Mouse (Mus musculus) right cerebral cortex, postnatal 4 days (tissue): ENCODE results near the gene AC109138.7.
A peak's percentile ranks its signal among the peaks of the same experiment; 100 is the strongest.

Source experiments
- DNase-seq: peaks from one replicate; pipeline ENCODE4 v3.0.0-alpha.2; 2022

AC109138.7 gene

DNA sequence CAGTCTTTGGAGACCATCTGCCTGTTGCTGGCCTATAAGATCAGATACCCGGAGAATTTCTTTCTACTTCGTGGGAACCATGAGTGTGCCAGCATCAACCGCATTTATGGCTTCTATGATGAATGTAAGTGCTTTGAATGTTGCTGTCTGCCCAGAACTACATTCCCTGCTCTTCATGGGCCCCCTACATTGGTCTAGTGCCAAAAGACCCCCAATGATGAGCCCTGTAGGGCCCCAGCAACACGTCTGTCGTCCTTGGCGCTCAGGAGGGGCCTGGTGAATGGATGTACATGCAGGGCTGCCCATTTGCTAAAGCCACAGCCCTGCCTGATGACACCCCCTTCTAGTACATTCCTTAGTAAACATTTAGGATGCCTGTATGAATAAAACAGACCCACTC lies 21.0 kb upstream of the AC109138.7 start:
- no peak for DNase-seq

DNA sequence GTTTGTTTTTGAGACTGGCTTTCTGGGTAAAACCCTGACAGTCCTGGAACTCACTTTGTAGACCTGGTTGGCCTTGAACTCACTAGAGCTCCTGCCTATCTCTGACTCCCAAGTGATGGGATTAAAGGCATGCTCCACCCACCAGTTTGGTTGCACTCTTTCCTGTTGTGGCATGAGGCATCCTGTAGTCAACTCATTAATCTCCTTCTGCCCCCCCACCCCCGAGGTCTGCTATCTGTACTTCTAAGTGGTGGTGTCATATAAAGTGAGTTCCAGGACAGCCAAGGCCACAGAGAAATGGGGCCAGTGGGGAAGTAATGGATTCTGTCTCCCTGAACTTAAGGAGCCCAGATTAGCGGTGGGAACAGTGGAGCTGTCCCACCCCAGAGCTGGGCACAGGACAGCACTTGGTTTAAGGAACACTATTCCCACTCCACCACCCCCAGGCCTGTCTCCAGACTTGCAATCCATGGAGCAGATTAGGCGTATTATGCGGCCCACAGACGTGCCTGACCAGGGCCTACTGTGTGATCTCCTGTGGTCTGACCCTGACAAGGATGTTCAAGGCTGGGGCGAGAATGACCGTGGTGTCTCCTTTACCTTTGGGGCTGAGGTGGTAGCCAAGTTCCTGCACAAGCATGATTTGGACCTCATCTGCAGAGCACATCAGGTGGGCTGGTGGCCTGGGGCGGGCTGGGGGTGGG lies 20.0 kb upstream of the AC109138.7 start:
- no peak for DNase-seq

DNA sequence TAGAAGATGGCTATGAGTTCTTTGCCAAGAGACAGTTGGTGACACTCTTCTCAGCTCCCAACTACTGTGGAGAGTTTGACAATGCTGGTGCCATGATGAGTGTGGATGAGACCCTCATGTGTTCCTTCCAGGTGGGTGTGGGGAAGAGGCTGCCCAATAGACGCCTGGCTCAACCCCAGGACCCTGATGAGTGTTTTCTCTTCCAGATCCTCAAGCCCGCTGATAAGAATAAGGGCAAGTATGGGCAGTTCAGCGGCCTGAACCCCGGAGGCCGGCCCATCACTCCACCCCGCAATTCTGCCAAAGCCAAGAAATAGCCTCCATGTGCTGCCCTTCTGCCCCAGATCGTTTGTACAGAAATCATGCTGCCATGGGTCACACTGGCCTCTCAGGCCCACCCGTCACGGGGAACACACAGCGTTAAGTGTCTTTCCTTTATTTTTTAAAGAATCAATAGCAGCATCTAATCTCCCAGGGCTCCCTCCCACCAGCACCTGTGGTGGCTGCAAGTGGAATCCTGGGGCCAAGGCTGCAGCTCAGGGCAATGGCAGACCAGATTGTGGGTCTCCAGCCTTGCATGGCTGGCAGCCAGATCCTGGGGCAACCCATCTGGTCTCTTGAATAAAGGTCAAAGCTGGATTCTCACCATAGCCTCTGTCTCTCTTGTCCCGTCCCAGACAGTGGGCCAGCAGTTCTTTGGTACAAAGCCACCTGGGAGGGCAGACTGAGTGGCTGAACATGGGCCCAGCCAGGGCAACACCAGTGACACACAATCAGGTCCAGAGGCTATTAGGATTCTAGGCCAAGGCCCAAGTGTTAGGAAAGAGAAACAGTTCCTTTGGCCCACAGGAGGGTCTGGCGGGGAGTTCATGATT lies 19.1 kb upstream of the AC109138.7 start:
- DNase-seq, result no peak

DNA sequence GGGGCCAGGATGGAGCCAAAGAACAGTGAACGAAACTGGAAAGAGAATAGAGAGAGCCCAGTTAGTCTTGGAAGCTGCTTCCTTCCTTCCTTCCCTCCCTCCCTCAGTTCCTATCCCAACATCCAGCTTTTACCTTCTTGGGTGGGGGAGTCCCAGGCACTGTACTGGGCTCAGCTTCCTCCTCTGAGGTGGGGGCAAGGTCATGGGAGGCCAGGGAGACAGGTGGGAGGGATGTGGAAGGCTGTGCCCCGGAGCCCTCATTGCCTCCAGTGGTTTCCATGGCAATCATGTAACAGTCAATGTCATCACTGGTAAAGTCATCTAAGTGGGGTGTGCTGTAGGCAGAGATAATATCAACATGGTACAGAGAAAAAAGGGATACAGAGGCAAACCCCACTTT lies 18.1 kb upstream of the AC109138.7 start:
- DNase-seq, result no peak

DNA sequence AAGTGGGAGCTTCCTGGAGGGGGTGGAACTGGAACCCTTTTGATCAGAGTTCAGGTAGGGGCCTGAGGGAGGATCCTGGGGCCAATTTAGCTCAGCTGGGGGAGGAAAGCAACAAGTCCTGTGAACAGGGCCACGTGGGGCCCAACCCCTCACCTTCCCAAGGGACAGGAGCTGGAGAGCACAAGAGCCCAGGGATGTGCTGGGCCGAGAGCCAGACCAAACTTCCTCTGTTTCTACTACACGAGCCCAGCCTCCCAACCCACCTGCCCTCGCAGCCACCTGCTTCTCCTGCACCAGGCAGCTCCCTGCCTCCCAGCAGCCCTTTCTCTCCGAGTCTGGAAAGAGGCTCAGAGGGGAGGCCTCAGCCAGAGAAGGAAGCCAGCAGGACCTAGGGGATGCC lies 17.6 kb upstream of the AC109138.7 start:
- no peak for DNase-seq

DNA sequence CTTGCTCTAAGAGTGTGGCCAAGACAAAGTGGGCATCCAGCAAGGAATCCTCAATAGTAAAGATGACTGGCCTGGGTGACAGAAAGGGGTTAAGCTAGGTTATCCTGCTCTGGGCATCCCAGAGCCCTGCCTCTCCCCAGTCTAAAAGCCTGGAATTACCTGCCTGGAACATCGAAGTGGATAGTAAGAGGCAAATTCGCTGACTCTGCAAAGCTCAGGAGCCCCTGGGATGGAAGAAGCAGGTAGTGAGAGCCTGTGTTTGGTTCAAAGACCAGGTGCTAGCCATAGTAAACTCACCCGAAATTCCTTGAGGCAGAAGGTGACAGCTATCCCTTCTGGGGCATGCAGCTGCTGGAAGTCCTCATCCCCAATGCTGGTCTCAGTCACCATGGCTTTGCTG lies 17.0 kb upstream of the AC109138.7 start:
- DNase-seq, result no peak

DNA sequence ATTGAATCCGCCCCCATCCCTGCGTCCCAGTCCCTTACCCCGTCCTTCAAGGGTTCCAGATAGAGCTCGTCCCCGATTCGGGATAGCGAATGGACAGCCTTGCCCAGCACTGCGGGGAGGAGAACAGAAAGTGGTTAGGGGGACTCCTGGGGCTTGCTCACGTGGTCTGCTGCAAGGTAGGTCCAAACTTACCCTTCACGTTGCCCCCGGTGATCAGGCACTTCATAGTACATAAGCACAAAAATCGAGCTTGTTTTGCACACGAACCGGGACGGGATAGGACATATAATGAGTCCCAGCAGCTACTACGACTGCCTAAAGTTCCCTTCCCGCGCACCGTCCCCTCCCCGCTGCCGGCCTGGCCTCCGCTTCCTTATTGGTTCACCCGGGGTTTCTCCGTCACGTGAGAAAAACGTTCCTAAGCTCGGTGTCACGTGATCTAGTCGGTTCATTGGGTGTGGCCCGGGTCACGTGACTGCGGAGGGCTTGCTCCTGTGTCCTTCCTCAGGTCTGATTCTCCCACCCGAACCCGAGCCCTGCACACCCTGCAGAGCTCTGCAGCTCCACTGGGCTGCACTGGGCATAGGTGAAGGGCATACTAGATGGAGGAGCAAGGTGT lies 12.8 kb upstream of the AC109138.7 start, which contains the start of gene Rad9a:
Rad9a (minus strand) TSS at position 372 of the 619 bp plus-strand sequence.
- peak; percentile 94 for DNase-seq

DNA sequence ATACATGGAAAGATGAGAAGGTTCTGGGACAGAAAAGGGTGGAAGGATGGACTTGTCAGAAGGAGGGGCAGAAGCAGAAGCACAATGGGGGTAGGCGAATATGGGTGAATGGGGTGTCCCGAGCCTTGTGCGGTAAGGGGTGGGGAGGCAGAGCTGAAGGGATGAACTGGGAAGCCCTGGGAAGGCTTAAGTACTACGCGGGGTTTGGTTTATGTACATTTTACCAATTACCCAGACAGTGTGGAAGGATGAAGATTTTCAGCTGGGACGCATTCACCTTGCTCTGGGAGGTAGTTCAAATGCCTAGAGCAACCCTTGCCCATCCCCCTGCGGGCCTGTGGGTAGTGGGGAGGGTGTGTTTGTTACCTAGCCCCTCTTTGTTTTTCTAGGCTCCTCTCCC lies 12.0 kb upstream of the AC109138.7 start:
- DNase-seq, result no peak

DNA sequence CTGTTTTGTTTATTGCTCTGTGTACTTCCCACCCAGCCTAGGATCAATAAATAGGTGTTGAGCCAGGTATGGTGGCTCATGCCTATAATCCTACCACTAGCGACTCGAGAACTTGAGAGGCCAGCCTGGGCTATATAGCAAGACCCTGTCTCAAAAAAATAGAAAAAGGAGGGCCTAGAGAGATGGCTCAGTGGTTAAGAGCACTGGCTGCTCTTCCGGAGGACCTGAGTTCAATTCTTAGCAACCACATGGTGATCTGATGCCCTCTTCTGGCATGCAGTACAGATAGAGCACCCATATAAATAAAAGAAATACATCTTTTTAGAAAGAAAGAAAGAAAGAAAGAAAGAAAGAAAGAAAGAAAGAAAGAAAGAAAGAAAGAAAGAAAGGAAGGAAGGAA lies 11.0 kb upstream of the AC109138.7 start:
- no peak for DNase-seq

DNA sequence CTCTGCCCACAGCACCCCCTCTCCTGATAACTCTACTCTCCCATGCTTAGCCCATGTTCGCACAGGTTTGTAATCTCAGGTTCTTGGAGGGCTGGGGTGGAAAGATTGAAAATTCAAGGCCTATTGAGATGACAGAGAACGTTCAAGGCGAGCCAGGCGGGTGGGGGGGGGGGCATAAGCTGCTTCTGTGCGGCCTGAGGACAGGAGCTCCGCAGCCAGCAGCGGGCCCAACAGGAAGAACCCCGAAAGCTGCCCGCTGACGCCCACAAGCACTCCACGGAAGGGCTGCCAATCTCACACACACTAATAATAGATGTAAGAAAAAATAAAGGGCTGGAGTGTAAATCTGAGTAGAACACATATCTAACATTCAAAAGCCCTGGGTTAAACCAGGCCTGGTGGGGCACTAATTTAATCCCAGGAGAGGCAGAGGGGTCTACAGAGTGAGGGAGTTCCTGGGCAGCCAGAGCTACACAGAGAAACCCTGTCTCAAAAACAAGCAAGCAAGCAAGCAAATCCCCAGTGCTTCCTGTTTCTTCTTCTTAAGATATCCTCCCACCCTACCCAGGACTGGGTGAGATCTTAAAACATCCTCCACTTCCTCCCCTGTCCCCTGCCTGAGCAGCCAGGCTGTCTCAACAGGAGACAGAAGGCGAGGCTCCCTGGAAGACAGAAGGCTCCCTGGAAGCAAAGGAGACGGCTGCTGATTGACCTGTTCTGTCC lies 10.4 kb upstream of the AC109138.7 start:
- no peak for DNase-seq

DNA sequence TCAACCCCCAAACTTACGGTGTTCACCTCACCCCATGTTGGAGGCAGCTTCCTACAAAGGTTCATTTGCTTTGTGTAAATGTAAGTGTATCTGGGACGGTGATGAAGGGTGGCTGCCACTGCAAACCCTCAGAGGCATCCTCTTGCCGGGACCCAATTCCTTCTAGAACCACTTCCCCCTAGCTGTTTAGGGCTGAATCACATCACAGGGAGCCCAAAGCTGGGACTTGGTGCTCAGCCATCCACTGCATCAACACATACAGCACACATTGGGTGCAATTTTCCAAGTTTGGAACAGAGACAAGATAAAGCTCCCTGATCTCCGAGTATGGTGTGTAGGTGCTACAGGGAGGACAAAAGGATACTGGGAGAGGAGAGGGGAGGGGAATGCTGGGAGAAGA lies 9.3 kb upstream of the AC109138.7 start:
- DNase-seq, result no peak

DNA sequence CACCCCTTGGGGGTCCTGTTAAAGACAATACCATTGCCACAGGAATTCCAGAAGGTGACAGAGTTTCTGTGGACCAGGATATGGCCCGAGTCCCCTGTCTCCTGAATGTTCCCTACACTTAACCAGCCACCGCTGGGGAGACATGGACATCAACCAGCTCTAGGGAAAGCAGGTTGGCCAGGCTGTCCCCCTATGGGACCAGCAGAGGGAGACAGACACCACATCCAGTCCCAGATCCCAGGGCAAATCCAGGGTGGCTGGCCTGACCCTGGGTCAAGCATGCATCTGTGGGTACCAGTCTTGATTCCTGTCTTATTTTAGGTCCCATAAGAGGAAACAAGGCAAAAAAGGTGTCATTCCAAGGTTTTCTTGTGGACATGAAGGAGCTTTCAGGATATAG lies 7.2 kb upstream of the AC109138.7 start:
- DNase-seq, result no peak

DNA sequence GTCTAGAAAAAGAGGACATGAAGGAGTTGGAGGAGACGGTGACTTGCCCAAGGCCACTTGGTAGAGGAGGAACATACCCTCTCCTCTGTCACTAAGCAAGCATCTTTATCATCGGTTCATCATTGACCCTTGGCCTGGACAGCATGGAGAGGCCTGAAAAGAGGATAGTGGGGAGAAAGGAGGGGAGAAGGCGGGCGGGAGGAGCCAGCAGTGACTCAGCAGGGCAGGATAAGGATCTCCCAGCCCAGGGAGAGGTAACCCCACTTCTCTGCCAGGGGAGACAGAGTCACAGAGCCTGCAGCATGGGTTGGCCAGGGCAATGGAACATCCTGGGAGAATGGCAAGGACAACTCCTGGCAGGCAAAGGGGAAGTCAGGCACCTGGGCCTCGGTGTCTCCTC lies 5.6 kb upstream of the AC109138.7 start:
- DNase-seq, result no peak

DNA sequence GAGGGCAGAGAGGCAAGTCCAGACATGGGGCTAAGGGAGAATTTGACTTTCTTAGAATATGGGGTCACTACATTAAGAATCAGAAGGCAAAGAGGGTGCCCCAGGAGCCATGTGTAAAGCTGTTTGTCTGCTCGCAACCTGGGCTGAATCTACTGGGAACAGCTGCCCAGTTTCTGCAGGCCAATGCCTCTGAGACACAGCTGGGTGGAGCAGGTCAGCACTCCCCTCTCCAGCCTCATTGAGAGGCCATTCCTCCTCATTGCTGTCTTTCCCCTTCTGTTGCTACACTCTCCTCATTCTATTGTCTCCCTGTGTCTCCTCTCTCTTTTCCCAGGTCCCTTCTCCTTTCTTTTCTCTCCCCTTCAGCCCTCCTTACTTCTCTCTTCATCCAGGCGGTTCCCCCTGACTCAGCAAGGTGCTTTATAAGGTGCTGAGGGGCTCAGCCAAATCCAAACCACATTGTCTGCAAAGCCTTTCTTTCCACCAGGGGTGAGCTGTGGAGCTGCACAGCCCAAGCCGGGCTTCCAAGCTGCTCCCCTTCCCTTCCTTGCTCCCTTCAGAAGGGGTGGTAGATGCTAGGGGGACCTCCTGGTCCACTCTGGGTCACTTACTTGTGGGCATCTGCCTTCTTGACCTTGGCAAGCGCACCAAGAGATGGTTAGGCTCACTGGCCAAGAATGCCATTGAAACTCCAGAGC lies 2.1 kb upstream of the AC109138.7 start:
- DNase-seq, result no peak

DNA sequence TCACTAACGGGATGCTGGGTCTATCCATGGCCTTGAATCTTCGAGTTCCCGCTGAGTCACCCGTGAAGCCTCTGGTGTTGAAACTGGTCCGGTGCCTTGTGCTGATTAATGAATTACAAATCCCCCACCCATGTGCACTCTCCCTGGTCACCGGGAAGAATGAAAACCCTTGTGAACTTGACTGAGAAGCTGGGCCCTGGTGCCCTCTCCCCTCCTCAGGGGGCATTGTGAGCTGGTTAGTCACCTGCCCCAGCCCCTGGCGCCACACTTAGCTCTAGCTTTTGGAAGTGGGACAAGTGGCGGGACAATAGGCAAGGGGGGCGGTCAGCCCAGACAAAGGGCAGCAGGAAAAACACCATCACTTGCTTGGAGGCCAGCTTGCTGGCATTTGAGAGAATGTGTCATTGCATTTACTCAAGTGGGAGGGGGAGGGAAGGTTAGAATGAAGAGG lies 608 bp upstream of the AC109138.7 start:
- DNase-seq, result no peak

DNA sequence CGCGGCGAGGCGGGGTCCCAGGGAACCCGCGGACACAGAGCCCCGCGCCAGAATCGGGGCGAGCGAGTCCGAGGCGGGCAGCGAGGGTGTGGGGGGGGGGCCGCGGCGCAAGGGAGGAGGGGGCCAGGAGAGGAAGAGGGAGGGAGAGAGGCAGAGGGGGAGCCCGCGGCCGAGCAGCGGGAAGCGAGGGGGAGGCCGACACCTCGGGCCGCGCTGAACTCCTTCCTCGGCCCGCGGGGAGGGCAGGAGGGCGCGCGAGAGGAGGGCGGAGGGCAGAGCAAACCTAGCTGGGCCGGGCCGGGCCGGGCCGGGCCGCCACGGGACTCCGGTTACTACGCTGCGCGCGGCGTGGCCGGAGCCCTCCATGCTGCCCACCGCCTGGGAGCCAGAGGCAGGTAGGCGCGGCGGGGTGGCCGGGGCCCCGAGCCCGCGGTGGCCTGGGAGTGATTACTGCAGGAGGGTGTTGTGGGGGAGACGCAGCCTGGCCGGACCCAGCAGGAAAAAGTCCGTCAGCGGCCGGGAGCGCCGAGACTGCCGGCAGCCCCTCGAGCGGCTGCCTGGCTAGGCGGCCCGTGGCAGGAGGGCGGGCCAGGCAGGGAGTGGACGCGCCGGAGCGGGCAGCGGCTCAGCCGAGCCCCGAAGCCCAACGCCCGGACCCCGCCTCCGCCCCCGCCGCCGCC lies 754 bp downstream of the AC109138.7 start:
- DNase-seq, result no peak

DNA sequence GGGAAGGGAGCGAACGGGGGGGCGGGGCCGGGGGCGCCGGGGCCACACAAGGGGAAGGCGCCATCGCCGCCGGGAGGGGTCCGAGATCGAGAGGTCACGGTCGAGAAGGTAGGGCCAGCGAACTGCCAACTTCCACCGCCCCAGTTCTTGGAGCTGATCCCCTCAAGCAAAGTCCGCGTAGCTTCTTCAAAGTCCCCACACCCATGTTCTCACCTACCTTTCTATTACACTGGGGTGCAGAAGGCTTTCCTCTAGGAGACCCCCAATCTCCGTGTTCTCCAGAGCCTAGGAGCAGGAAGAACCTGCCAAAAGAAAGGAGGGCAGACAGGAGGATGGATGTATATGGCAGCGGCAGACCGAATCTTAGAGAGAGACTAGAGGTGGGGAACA lies 1.3 kb downstream of the AC109138.7 start:
- DNase-seq, result no peak

DNA sequence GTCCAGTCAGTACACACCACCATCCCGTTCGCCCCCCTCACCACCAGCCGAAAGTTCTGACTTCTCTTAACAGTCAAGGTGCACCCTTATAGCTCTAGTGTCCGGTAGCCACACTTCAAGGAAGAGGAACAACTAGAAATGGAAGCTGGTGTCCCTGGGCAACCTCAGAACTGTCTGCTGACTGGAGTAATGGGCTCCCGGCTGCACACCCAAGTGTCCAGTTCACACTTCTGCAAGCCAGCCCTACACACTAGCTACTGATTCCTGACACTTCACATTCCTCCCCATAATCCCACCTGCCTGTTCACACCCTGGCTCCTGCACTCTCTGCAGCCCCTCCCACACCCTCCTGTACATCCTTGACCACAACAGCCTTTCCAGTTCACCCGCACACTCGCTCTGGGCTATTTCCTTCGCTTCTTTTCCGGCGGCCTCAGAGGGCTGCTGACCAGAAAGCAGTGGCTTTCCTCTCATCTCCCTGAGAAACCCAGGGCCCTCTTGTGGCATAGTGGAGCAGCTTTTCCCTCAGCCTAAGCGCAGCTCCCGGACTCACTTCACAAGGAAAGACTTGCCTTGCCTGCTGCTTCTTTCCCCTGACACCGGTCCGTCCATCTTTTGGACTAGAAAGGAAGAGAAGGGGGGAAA lies 2.0 kb downstream of the AC109138.7 start:
- DNase-seq, result no peak

DNA sequence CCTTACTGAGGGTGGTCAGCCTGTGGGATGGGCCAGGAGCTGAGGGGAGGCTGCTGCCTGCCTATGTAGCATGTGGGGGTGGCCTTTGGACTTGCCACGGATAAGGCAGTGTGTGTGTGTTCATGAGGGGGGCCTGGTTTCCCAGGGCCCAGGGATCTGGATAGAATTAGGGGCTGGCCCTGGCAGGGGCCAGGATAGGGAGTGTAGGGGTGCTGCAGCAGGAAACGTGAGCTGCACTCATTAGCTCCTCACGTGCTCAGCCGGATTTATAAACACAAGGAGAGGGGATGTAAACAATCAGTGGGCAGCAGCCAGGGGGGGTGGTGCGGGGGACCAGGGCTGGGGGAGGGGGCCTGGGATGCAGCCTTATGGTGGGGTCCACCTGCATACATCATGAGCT lies 3.0 kb downstream of the AC109138.7 start:
- no peak for DNase-seq

DNA sequence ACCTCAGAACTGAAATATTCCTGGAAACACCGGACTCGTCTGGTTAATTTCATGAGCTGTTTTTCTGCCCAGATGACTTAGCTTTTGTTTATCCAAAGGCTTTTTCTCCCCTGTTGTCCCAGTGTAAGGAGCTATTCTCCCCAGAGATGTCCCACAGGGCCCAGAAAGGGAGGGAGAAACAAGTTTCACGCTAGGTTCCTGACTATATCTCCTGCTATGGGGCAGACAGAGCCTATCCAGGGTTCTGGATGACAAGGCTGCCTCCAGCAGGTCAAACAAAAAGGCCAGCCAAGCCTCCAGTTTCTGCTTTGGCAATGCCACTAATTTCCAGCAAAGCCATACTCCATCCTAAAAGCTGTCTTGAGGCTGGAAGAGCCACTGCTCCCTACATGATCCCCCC lies 3.7 kb downstream of the AC109138.7 start:
- no peak for DNase-seq

DNA sequence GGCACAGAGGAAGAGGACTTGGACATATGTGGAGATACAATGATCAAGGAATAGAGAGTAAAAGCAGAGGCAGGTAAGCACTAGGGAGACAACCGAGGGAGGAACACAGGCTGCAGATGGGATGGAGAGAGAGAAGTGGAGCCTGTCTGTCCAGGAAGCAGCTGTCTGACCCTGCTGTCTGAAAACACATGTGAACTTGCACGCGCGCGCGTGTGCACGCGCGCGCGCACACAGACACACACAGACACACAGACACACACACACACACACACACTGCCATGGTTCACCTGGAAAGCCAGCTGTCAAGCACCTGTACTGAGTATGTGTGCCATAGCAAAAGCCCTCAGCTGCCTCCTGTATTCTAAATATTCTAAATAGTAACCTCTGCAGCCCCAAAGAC lies 4.1 kb downstream of the AC109138.7 start:
- no peak for DNase-seq
